Mouse (Mus musculus): Measurements from ENCODE around the gene Galnt7. TPM values are rescaled to one million over a fixed set of nuclear protein-coding genes. Genes with fewer than 3 reads are reported as not detected.

Galnt7 gene
- polyA plus RNA-seq, 1 experiment from 2014 or later, result 7.5 TPM

DNA sequence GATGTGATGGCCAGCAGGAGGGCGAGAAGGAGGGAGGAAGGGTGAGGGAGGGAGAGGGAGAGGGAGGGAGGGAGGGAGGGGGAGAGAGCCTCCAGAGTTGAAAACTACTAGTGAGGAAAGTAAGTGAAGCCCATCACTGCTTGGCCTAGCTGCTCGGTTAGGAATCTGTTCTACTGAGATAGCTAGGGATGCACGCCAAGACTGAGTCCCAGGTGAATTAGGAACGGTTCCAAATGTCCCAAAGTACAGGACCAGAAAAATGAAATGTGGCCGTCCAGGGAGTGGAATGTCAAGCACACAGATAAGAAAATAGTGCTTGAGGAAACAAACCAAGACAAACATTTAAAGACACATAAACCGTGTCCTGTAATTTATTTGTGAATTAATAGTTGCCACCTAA, 87.8 kb downstream of the Galnt7 start:
- no peaks in the 10 kb centered on the region for H3K9me3 ChIP-seq (replicated peaks)
- no peak overlapping the region for H3K4me3 ChIP-seq
- H3K27me3 ChIP-seq (replicated peaks), result no peaks in the 10 kb centered on the region
- ATAC-seq (ENCODE audit: insufficient number of reproducible peaks, low FRiP score), result no peak
- H3K4me2 ChIP-seq, result no peak overlapping the region
- peaks cover 8% of the 10 kb centered on the region; the same call in 1 of the 2 replicates for H3K4me1 ChIP-seq (replicated peaks)
- no peak overlapping the region for H3K9ac ChIP-seq
- 53% methylated on average over 5 of the region's 6 CpGs for WGBS
- no peaks in the 10 kb centered on the region for H3K36me3 ChIP-seq
- no peak overlapping the region for H3K27ac ChIP-seq (ENCODE audit: poor library complexity, severe bottlenecking)

DNA sequence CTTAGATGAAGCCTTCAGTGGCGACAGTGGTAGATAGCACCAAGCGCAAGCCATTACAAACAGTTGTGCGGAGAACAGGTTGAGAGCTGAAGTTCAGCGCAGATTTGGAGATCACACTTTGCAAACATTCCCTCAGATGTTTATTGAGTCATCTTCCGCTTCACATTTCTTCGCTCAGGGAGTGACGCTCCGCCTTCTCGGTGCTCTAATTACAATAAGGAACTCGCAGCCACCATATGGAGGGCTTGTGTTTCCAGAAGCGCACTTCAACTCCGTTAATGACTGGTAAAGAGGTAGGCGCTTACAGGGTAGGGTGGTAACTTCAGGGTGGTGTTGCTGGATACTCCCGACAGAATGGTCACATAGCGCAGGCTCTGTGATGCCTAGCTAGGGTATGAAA, 89.1 kb downstream of the Galnt7 start:
- whole genome bisulfite sequencing, result 93% methylated on average over 15 of the region's 15 CpGs
- no peaks in the 10 kb centered on the region for H3K36me3 ChIP-seq
- no peak overlapping the region for H3K9ac ChIP-seq
- H3K27me3 ChIP-seq (replicated peaks), result no peaks in the 10 kb centered on the region
- no peak overlapping the region for H3K27ac ChIP-seq (ENCODE audit: poor library complexity, severe bottlenecking)
- H3K4me3 ChIP-seq, result no peak overlapping the region
- no peaks in the 10 kb centered on the region for H3K9me3 ChIP-seq (replicated peaks)
- H3K4me2 ChIP-seq, result no peak overlapping the region
- 0 out of 2 replicates have a peak, but pooled peaks cover 3% of the 10 kb centered on the region for H3K4me1 ChIP-seq (replicated peaks)
- ATAC-seq (ENCODE audit: insufficient number of reproducible peaks, low FRiP score), result no peak

DNA sequence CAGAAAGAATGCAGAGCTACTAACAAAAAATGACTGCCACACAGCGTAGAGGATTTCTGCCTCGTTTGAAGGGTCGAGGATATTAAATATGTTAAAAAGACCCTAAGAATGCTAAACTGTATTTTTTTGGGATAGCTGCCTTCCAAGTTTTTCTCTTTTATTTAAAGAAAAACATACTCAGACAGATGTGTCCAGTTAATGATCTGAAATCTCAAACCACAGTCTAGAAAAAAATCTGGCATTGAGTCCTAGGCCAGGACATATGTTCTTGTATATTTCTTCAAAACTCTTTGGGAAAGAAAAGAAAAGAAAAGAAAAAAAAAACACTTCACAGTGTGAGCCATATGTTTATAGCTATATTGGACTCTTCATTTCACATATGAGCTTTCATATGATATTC, 90.1 kb downstream of the Galnt7 start:
- H3K27ac ChIP-seq (ENCODE audit: poor library complexity, severe bottlenecking), result no peak overlapping the region
- no peak overlapping the region for H3K4me3 ChIP-seq
- no peaks in the 10 kb centered on the region for H3K36me3 ChIP-seq
- H3K27me3 ChIP-seq (replicated peaks), result no peaks in the 10 kb centered on the region
- H3K4me2 ChIP-seq, result no peak overlapping the region
- H3K9me3 ChIP-seq (replicated peaks), result no peaks in the 10 kb centered on the region
- no peaks in the 10 kb centered on the region for H3K4me1 ChIP-seq (replicated peaks)
- no peak overlapping the region for H3K9ac ChIP-seq
- 88% methylated on average over 3 of the region's 3 CpGs for WGBS
- ATAC-seq (ENCODE audit: insufficient number of reproducible peaks, low FRiP score), result no peak

DNA sequence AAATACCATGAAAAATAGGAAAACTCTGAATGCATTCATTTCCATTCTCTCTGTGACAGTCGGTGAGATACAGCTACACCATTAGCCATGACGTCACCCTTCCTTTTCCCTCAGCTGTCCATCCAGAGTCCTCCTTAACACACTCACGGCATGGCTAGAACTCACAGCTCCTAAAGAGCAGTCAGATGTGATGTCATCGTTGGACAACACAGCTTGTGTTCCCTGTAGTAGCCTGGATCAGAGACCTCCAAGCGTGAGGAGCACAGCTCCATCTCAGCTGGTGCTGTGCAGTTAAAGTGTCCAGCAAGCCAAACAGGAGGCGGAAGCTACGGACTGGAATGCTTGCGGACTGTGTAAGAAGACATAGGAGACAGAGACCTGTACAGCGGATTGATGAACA, 91.9 kb downstream of the Galnt7 start:
- H3K4me3 ChIP-seq, result no peak overlapping the region
- no peak for ATAC-seq (ENCODE audit: insufficient number of reproducible peaks, low FRiP score)
- H3K36me3 ChIP-seq, result no peaks in the 10 kb centered on the region
- H3K9ac ChIP-seq, result no peak overlapping the region
- H3K4me2 ChIP-seq, result no peak overlapping the region
- H3K27ac ChIP-seq (ENCODE audit: poor library complexity, severe bottlenecking), result no peak overlapping the region
- WGBS, result 78% methylated on average over 9 of the region's 9 CpGs
- no peaks in the 10 kb centered on the region for H3K9me3 ChIP-seq (replicated peaks)
- no peaks in the 10 kb centered on the region for H3K27me3 ChIP-seq (replicated peaks)
- no peaks in the 10 kb centered on the region for H3K4me1 ChIP-seq (replicated peaks)

DNA sequence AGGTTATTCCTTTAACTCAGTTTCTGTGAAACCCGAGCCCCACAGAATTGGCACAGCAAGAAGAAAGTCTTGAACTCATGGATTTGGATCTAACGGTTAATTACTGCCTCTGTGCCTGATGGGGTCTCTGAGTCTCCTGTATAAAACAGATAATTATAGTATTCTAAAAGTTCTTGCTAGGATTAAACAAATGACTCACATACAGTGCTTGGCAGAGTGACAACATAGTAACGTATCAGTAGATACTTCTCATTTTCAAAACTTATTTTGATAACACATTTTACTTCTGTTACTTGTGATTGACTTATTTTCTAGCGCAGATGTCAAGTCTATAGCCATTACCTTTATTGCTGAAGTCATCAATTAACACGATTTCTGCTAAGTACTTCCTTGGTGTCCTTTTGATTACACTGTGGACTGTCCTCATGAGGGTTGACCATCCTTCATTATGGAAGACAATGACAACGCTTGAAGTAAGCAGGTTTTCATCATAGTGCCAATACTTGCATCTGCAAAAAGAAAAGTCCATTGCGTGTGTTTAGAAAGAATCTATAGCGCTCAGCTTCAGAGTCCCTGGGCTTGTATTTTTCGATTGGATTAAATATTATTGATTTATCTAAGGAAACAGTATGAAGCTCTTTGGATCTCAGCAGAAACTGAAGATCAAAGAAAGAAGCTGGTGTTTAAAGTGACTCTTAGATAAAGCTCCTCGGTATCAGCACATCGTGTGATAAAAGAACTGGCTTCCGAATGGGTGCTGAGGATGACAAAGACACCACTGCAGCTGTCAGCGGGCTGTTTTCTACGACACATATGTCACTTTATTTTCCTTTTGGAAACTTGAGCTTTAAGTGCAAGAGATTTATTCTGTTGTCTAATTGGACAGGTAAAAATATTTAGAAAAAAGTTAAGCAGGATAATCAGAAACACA, 100.5 kb downstream of the Galnt7 start:
- WGBS, result 68% methylated on average over 14 of the region's 14 CpGs
- no peak overlapping the region for H3K9ac ChIP-seq
- H3K27me3 ChIP-seq (replicated peaks), result no peaks in the 10 kb centered on the region
- no peak overlapping the region for H3K4me3 ChIP-seq
- H3K9me3 ChIP-seq (replicated peaks), result no peaks in the 10 kb centered on the region
- H3K4me2 ChIP-seq, result no peak overlapping the region
- no peak for ATAC-seq (ENCODE audit: insufficient number of reproducible peaks, low FRiP score)
- H3K27ac ChIP-seq (ENCODE audit: poor library complexity, severe bottlenecking), result no peak overlapping the region
- no peaks in the 10 kb centered on the region for H3K36me3 ChIP-seq
- no peaks in the 10 kb centered on the region for H3K4me1 ChIP-seq (replicated peaks)

DNA sequence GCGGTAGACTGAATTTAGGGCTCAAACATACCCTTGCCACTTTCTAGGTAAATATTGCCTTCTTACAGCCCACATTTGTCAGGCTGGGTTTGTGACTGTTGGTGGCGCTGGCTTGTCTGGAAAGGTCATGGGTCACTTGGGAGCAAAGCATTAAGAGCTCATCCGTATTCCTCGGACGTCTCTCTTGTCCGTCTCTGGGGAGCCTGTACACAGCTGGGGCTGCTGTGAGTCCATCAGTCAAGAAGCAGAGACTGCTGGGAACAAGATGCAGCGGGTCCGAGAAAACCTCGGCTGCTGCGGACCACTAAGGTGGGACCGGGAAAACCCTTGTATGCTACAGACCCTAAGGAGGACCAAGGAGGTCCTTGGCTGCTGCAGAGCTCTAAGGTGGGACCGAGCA, 105.3 kb downstream of the Galnt7 start:
- Histone ChIP-seq H3K27me3 (replicated peaks) (no peaks in the 10 kb centered on the region), H3K36me3 (no peaks in the 10 kb centered on the region), H3K4me3 (no peak overlapping the region), H3K9me3 (replicated peaks) (no peaks in the 10 kb centered on the region), H3K27ac (ENCODE audit: poor library complexity, severe bottlenecking) (no peak overlapping the region), H3K4me1 (replicated peaks) (no peaks in the 10 kb centered on the region), H3K9ac (no peak overlapping the region), H3K4me2 (no peak overlapping the region)
- 80% methylated on average over 12 of the region's 12 CpGs for WGBS
- ATAC-seq (ENCODE audit: insufficient number of reproducible peaks, low FRiP score), result no peak

DNA sequence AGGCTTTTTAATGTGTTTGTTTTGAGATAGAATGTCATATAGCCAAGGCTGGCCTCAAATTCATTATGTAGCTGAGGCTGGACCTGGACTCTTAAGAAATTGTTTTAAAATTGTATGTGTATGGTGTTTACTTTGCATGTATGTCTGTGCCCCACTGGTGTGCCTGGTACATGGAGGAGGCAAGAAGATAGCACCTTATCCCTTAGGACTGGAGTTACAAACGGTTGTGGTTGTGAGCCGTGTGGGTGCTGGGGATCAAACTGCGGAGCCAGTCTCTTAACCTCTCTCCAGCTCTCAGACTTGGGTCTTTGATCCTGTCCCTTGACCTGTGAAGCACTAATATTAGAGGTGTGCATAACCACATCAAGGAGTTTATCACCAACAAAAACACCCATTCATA, 106.0 kb downstream of the Galnt7 start:
- Histone ChIP-seq H3K4me1 (replicated peaks) (no peaks in the 10 kb centered on the region), H3K4me3 (no peak overlapping the region), H3K4me2 (no peak overlapping the region), H3K9me3 (replicated peaks) (no peaks in the 10 kb centered on the region), H3K27me3 (replicated peaks) (no peaks in the 10 kb centered on the region), H3K36me3 (no peaks in the 10 kb centered on the region), H3K9ac (no peak overlapping the region), H3K27ac (ENCODE audit: poor library complexity, severe bottlenecking) (no peak overlapping the region)
- no peak for ATAC-seq (ENCODE audit: insufficient number of reproducible peaks, low FRiP score)
- WGBS, result 84% methylated on average over 3 of the region's 3 CpGs

DNA sequence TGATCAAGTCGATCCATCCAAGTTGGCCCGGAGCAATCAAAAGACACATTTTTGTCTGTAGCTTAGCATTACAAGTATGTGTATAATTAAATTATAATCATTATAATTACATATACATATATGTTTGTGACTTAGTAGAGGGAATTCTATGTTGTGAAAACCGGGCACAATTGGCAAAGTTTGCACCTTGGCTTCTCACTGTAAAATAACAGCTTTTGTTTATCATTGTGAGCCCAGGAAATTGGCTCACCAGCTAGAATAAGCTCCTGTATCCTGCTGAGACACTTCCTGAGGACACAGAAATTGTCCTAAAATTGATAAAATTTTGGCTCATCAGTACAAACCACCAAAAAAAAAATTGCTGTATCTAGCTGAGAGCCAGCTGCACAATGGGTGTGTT, 106.4 kb downstream of the Galnt7 start:
- no peak for ATAC-seq (ENCODE audit: insufficient number of reproducible peaks, low FRiP score)
- H3K36me3 ChIP-seq, result no peaks in the 10 kb centered on the region
- H3K27ac ChIP-seq (ENCODE audit: poor library complexity, severe bottlenecking), result no peak overlapping the region
- no peaks in the 10 kb centered on the region for H3K9me3 ChIP-seq (replicated peaks)
- H3K27me3 ChIP-seq (replicated peaks), result no peaks in the 10 kb centered on the region
- no peak overlapping the region for H3K4me3 ChIP-seq
- no peaks in the 10 kb centered on the region for H3K4me1 ChIP-seq (replicated peaks)
- no peak overlapping the region for H3K9ac ChIP-seq
- 81% methylated on average over 3 of the region's 3 CpGs for whole genome bisulfite sequencing
- H3K4me2 ChIP-seq, result no peak overlapping the region

DNA sequence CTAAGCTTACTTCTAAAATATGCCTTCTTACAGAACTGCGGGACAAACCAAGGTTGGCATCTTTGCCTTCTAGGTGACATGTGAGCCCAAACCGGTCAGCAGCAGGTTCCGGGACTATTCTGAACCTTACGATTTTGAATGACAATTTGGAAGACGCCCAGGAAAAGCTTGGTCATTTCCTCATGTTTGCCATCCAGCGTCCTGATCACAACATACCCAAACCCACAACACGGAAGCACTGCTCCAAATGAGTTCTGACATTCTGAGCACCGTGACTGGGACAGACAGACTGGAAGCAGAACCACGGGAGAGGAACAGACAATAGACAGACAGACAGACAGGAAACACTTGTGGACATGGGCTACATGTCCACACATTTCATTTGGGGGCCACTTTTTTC, 111.4 kb downstream of the Galnt7 start:
- H3K27ac ChIP-seq (ENCODE audit: poor library complexity, severe bottlenecking), result no peak overlapping the region
- WGBS, result 79% methylated on average over 9 of the region's 9 CpGs
- H3K4me2 ChIP-seq, result no peak overlapping the region

DNA sequence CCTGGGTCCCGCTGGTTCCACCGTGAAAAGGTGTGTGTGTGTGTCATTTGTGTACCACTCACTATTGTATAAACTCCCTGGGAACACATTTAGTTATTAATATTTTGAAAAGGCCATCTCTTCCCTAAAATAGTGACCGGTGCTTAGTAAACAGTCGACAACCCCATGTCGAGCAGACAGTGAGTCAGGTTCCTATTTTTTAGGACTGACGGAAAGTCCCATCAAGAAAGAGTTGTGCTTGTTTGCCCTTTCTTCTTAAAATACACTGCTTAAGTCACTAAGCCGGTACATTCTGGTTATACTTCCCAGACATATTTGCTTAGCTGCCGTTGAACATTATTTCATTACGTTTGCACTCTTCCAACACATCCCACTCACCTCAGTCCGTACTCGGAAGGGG, 111.9 kb downstream of the Galnt7 start:
- ATAC-seq (ENCODE audit: insufficient number of reproducible peaks, low FRiP score), result no peak
- no peak overlapping the region for H3K9ac ChIP-seq
- peaks cover 6% of the 10 kb centered on the region for H3K36me3 ChIP-seq
- 89% methylated on average over 11 of the region's 11 CpGs for WGBS
- H3K9me3 ChIP-seq (replicated peaks), result no peaks in the 10 kb centered on the region
- H3K4me1 ChIP-seq (replicated peaks), result no peaks in the 10 kb centered on the region
- H3K27ac ChIP-seq (ENCODE audit: poor library complexity, severe bottlenecking), result no peak overlapping the region
- H3K4me3 ChIP-seq, result no peak overlapping the region
- no peak overlapping the region for H3K4me2 ChIP-seq
- H3K27me3 ChIP-seq (replicated peaks), result no peaks in the 10 kb centered on the region

More for the DNA sequence above, 111.4 kb downstream of the Galnt7 start:
- Histone ChIP-seq H3K9me3 (replicated peaks) (no peaks in the 10 kb centered on the region), H3K27me3 (replicated peaks) (no peaks in the 10 kb centered on the region), H3K4me1 (replicated peaks) (no peaks in the 10 kb centered on the region), H3K4me3 (no peak overlapping the region), H3K9ac (no peak overlapping the region), H3K36me3 (peaks cover 1% of the 10 kb centered on the region)
- ATAC-seq (ENCODE audit: insufficient number of reproducible peaks, low FRiP score), result no peak

DNA sequence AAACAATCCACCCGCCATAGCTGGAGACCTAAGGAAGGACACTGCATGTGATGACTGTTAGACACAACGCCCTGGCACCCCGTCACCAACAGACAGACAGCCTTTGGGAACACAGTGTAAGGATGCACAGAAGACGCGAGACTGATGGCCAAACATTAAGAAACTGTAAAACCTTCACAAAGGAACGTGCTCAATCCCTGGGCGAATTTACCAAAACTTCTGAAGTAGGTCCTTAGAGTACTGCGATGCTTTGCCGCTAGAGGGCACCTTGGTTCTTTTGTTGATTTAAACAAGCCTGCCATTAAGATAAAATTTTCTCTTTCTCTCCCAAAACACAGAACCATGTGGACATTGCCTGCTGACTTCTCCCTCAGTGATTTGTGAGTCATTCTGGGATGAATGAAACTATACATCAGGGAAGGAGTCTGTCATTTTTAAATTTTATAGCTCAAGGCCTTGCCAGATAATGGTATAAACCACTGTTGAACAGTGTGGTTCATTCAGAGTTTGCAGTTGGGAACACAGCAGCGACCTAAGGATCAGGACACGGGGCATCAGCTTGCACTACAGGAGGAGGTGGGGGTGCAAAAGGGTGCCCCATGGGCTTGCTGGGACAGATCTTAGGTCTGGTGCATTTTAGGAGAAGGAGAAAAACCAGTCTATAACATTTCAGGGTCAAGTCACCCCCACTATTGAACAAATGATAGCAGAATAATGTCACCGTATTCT, 112.6 kb downstream of the Galnt7 start:
- no peaks in the 10 kb centered on the region for H3K27me3 ChIP-seq (replicated peaks)
- WGBS, result 42% methylated on average over 12 of the region's 12 CpGs
- no peak for ATAC-seq (ENCODE audit: insufficient number of reproducible peaks, low FRiP score)

More for the DNA sequence above, 112.6 kb downstream of the Galnt7 start:
- Histone ChIP-seq H3K27ac (ENCODE audit: poor library complexity, severe bottlenecking) (no peak overlapping the region), H3K36me3 (peaks cover 11% of the 10 kb centered on the region), H3K9ac (no peak overlapping the region), H3K9me3 (replicated peaks) (no peaks in the 10 kb centered on the region), H3K4me1 (replicated peaks) (no peaks in the 10 kb centered on the region), H3K4me2 (no peak overlapping the region), H3K4me3 (no peak overlapping the region)
